Comparison of ENCODE assay signal across 20 mouse cellular contexts in the genomic region with DNA sequence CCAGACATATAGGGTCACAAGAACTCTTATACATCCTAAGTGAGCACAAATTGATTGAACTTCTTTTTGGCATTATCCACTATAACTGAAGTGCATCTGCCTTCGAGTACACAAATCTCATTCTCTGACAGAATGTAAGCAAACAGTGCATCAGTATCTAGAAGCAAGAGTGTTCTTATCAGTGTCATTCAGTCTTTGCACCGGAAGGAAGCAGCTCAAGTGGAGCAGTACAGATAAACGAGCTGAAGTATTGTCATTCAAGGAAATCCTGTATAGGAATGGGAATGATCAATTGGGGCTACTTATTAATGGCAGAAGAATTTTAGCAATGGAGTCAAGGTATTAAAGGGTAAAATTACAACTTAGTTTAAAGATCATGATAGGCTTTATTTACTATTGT.
"Had no signal": no experiment of that assay in that cellular context is flagged by ENCODE, and none has a peak within 500 bp of the region (broad histone marks: within the 10 kb centered on the region; RNA-seq: fewer than 3 reads in every experiment).

No protein-coding gene starts in this region.

- H3K4me3 ChIP-seq: liver, embryonic 13.5 days; liver, embryonic 15.5 days; lung, embryonic 15.5 days; midbrain, embryonic 10.5 days; midbrain, embryonic 12.5 days; myocyte; neural tube, embryonic 13.5 days; neural tube, embryonic 15.5 days had no signal

- H3K36me3 ChIP-seq: liver, embryonic 13.5 days; liver, embryonic 15.5 days; lung, embryonic 15.5 days; midbrain, embryonic 10.5 days; midbrain, embryonic 12.5 days; neural tube, embryonic 13.5 days; neural tube, embryonic 15.5 days had no signal

- H3K9ac ChIP-seq: liver, embryonic 13.5 days; liver, embryonic 15.5 days; liver, postnatal 0 days; lung, embryonic 15.5 days; midbrain, embryonic 12.5 days; neural tube, embryonic 13.5 days; neural tube, embryonic 15.5 days had no signal

- H3K4me1 ChIP-seq: liver, embryonic 13.5 days; liver, embryonic 15.5 days; lung, embryonic 15.5 days; midbrain, embryonic 10.5 days; midbrain, embryonic 12.5 days; neural tube, embryonic 13.5 days; neural tube, embryonic 15.5 days had no signal

- H3K27ac ChIP-seq: liver, embryonic 13.5 days; liver, embryonic 15.5 days; lung, embryonic 15.5 days; macrophage; midbrain, embryonic 10.5 days; midbrain, embryonic 12.5 days; neural tube, embryonic 13.5 days; neural tube, embryonic 15.5 days had no signal

- DNase-seq: liver, embryonic 13.5 days; liver, postnatal 0 days; midbrain, embryonic 14.5 days; retina, postnatal 1 day; right cerebral cortex, adult 18-20 months; right cerebral cortex, postnatal 25 days; right cerebral cortex, postnatal 4 days; spleen, adult 18-20 months; thymus, adult 18-20 months; thymus, postnatal 14 days; thymus, postnatal 36 days had no signal

- ATAC-seq: liver, postnatal 0 days; midbrain, embryonic 16.5 days had no signal

- H3K9me3 ChIP-seq: liver, embryonic 13.5 days; liver, embryonic 15.5 days; lung, embryonic 15.5 days; midbrain, embryonic 10.5 days; midbrain, embryonic 12.5 days; neural tube, embryonic 13.5 days; neural tube, embryonic 15.5 days had no signal

- H3K27me3 ChIP-seq: liver, embryonic 13.5 days; liver, embryonic 15.5 days; lung, embryonic 15.5 days; midbrain, embryonic 12.5 days; neural tube, embryonic 13.5 days; neural tube, embryonic 15.5 days had no signal
